Mouse (Mus musculus): Measurements from ENCODE around the gene Nkain4. TPM values are rescaled to one million over a fixed set of nuclear protein-coding genes. Genes with fewer than 3 reads are reported as not detected.

Nkain4 gene
- polyA plus RNA-seq, 1 experiment from 2014 or later: 106 TPM

- no peak overlapping the region for H3K9ac ChIP-seq
- ATAC-seq (ENCODE audit: low FRiP score, low read depth): no peak
Measured at GRCm38 (mm10) chr2:180940187-180940586, 14.3 kb downstream of the Nkain4 start.

DNA sequence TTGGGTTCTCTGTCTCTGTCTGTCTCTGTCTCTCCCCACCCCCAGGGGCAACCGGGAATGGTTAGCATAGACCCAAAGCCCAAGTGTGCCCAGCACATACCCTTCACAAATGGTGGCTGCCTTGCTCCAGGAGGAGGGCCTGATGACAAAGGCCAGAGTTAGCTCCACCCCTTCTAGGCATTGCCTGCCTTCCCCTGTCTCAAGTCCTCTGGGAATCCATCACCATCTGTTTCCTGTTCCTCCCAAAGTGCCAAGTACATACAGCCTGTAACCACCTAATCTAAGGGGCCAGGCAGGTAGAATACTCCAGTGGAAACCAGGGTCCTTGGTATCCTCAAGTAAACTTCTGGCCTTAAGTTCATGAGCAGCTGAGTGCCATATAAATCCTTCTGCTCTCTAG is 22.1 kb downstream of the Nkain4 start:
- H3K27me3 ChIP-seq: no peaks in the 10 kb centered on the region
- no peak overlapping the region for H3K27ac ChIP-seq (replicated peaks)
- H3K9ac ChIP-seq: no peak overlapping the region
- H3K4me2 ChIP-seq: no peak overlapping the region
- H3K4me1 ChIP-seq (replicated peaks): no peaks in the 10 kb centered on the region
- no peak for ATAC-seq (ENCODE audit: low FRiP score, low read depth)
- H3K9me3 ChIP-seq: no peaks in the 10 kb centered on the region
- H3K4me3 ChIP-seq: no peak overlapping the region
- no peaks in the 10 kb centered on the region for H3K36me3 ChIP-seq
- 74% methylated on average over 1 of the region's 1 CpGs for WGBS

More at GRCm38 (mm10) chr2:180940187-180940586, 14.3 kb downstream of the Nkain4 start:
- no peak overlapping the region for H3K27ac ChIP-seq (replicated peaks)
- H3K27me3 ChIP-seq: no peaks in the 10 kb centered on the region
- peaks cover 3% of the 10 kb centered on the region; the same call in 1 of the 2 replicates for H3K36me3 ChIP-seq
- no peak overlapping the region for H3K4me2 ChIP-seq
- no peaks in the 10 kb centered on the region for H3K4me1 ChIP-seq (replicated peaks)
- no peak overlapping the region for H3K4me3 ChIP-seq
- no peaks in the 10 kb centered on the region for H3K9me3 ChIP-seq

DNA sequence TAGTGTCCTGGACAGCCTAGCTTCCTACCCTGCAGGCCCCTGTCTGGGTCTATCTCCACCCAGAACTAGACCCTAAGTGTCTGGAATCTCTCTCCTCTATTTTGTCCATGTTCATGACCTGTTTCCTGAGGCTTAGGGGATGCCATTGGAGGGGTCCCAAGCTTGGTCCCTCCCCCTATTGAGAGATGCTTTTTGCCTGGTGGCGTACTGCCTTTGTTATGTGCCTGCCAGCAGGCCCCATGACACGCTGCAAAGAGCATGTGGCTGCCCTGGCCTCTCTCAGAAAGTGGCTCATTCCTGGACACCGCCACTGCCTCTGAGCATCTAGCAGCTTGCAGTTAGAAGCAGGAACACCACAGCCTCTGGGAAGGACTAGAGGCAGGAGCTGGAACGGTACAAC is 25.8 kb downstream of the Nkain4 start, which contains the start of gene Birc7:
Gene Birc7 (plus strand): TSS at position 301 of the 400 bp plus-strand sequence.
- Histone ChIP-seq H3K36me3 (no peaks in the 10 kb centered on the region), H3K4me2 (no peak within 1 kb of the TSS), H3K4me3 (no peak within 1 kb of the TSS), H3K9me3 (no peaks in the 10 kb centered on the region), H3K4me1 (replicated peaks) (no peaks in the 10 kb centered on the region), H3K27me3 (no peaks in the 10 kb centered on the region), H3K27ac (replicated peaks) (no peak within 1 kb of the TSS), H3K9ac (no peak within 1 kb of the TSS)
- WGBS: 32% methylated on average over 4 of the region's 4 CpGs
- no peak for ATAC-seq (ENCODE audit: low FRiP score, low read depth)

DNA sequence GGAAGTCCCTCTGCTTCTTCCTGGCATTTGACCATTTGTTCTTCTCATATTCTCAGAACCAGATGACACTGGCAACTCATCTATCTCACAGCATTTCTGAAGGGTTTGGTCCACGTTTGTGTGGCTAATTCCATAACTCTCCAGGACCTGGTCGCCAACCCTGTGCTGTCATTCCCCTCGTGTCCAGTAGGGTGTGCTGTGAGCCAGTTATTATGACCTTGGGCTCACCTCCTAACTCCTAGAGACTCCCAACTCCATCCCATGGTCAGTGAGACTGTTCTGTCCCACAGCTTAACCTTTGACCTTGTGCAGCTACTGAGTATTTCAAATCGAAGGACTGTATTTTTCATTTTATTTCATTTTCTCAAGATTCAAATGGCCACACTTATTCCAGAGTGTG is 29.3 kb downstream of the Nkain4 start:
- no peaks in the 10 kb centered on the region for H3K36me3 ChIP-seq
- no peak overlapping the region for H3K27ac ChIP-seq (replicated peaks)
- no peaks in the 10 kb centered on the region for H3K9me3 ChIP-seq
- H3K4me2 ChIP-seq: no peak overlapping the region
- no peak for ATAC-seq (ENCODE audit: low FRiP score, low read depth)
- WGBS: 7% methylated on average over 4 of the region's 4 CpGs
- no peaks in the 10 kb centered on the region for H3K27me3 ChIP-seq
- H3K9ac ChIP-seq: no peak overlapping the region
- no peak overlapping the region for H3K4me3 ChIP-seq
- H3K4me1 ChIP-seq (replicated peaks): peaks cover 5% of the 10 kb centered on the region; the same call in 1 of the 2 replicates

- Histone ChIP-seq H3K4me2 (no peak overlapping the region), H3K27ac (replicated peaks) (no peak overlapping the region), H3K9ac (no peak overlapping the region), H3K9me3 (no peaks in the 10 kb centered on the region), H3K27me3 (no peaks in the 10 kb centered on the region), H3K36me3 (peaks cover 7% of the 10 kb centered on the region), H3K4me3 (no peak overlapping the region), H3K4me1 (replicated peaks) (peaks cover 22% of the 10 kb centered on the region)
- 94% methylated on average over 6 of the region's 6 CpGs for WGBS
- ATAC-seq (ENCODE audit: low FRiP score, low read depth): no peak
Measured at GRCm38 (mm10) chr2:180922739-180923138, 31.8 kb downstream of the Nkain4 start.

- Histone ChIP-seq H3K27me3 (no peaks in the 10 kb centered on the region), H3K9ac (peak within 1 kb of the TSS; percentile 98), H3K4me2 (peak within 1 kb of the TSS; percentile 96), H3K4me3 (peak within 1 kb of the TSS; percentile 93), H3K9me3 (no peaks in the 10 kb centered on the region), H3K4me1 (replicated peaks) (peaks cover 30% of the 10 kb centered on the region), H3K36me3 (peaks cover 13% of the 10 kb centered on the region), H3K27ac (replicated peaks) (peak within 1 kb of the TSS; percentile 69)
- ATAC-seq (ENCODE audit: low FRiP score, low read depth): peak; percentile 96
- under 1% methylated on average over 55 of the region's 56 CpGs for WGBS
Measured at GRCm38 (mm10) chr2:180920810-180921400, 33.6 kb downstream of the Nkain4 start, which contains the start of gene Ythdf1. Gene Ythdf1 (minus strand): TSS chr2:180920949.

DNA sequence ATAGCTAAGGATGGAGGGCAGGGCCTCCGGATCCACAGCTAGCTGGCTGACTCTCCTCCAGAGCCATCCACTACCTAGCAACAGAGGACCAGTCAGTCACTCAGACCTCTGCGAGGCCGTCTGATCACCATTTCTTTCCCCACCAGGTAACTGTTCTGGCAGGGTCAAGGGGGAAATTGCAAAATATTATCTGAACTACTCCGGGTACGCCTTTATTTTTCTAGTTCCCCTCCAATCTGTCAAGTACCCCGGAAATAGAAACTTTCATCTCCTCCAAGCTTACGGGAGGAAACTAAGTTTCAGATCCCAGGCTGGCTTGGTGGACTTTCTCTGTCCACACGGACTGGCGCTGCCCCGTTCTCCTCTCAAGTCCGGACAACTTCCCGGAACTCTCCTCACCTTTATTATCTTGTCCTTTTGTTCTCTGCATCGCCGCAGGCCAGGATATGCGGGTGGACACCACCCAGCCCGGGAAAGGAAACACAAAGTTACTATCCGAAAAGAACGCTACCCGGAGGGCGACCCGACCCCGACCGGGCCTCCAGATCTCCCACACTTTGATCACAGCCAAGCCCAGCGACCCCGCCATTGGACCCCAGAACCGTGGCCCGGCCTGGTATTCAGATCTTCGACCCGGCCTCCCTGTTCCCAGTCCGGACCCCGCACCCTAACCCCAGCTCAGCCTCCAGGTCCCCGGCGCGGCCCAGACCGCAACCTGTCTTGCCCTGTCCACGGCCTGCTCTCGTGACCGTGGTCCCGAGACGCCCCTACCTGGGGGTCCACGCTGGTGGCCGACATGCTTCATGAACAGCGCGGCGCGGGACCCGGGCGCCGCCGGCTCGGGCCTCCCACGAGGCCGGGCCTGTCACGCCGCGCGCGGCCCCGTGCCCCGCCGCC is 34.3 kb downstream of the Nkain4 start:
- under 1% methylated on average over 61 of the region's 61 CpGs for WGBS
- H3K4me2 ChIP-seq: peak overlapping the region; percentile 96
- ATAC-seq (ENCODE audit: low FRiP score, low read depth): no peak; the same call in 1 of the 2 replicates
- peak overlapping the region; percentile 98 for H3K9ac ChIP-seq
- no peaks in the 10 kb centered on the region for H3K9me3 ChIP-seq
- no peaks in the 10 kb centered on the region for H3K27me3 ChIP-seq
- peak overlapping the region; percentile 93 for H3K4me3 ChIP-seq
- peaks cover 13% of the 10 kb centered on the region for H3K36me3 ChIP-seq
- H3K27ac ChIP-seq (replicated peaks): peak overlapping the region; percentile 69
- peaks cover 30% of the 10 kb centered on the region for H3K4me1 ChIP-seq (replicated peaks)

DNA sequence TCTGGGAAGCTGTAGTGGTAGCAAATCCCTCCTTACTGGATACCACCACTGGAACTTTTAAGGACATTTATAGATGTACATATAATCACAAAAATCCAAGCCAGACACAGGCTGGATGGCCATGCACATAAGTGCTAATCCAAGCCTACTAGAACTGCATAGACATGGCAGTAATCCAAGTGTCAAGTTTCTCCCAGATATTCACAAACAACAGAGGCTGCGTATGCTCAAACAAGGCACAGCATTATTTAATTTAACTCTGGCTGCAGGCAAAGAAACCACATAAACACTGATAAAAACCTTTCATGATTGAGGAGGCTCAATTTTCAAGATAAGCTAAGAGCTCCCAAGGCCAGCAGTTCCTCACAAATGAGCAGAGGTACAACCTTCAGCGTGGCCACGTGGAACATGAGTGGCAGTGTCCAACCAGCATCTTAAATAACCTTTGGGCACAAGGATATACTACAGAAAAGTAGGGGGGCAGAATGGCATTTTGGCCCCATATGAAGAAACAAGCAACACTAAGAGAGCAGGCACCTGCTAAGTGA is 38.5 kb downstream of the Nkain4 start:
- peaks cover 25% of the 10 kb centered on the region for H3K4me1 ChIP-seq (replicated peaks)
- peaks cover 46% of the 10 kb centered on the region for H3K36me3 ChIP-seq
- H3K27ac ChIP-seq (replicated peaks): no peak overlapping the region
- H3K27me3 ChIP-seq: no peaks in the 10 kb centered on the region
- WGBS: 81% methylated on average over 3 of the region's 3 CpGs
- H3K4me2 ChIP-seq: no peak overlapping the region
- H3K9ac ChIP-seq: no peak overlapping the region
- no peak for ATAC-seq (ENCODE audit: low FRiP score, low read depth)
- H3K4me3 ChIP-seq: no peak overlapping the region
- H3K9me3 ChIP-seq: no peaks in the 10 kb centered on the region

DNA sequence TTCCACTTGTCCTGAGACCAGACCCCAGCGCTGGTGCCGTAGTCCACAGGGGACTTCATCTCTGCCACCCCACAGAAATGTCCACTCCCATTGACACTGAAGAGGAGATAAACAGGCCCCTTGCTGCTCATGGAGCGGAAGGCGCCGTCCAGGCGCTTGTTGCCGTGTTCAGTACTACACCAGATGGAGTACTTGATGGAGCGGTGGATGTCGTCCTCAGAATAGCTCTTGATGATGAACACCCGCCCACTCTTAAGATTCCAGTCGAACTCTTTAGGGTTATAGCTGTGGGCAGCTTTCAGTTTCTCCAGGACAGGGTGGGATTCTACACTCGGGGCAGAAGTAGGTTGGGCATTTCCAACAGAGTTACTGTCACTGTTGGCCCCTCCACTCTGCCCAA is 43.6 kb downstream of the Nkain4 start:
- no peaks in the 10 kb centered on the region for H3K9me3 ChIP-seq
- H3K36me3 ChIP-seq: peaks cover 51% of the 10 kb centered on the region
- no peak overlapping the region for H3K27ac ChIP-seq (replicated peaks)
- H3K4me3 ChIP-seq: no peak overlapping the region
- no peak overlapping the region for H3K4me2 ChIP-seq
- ATAC-seq (ENCODE audit: low FRiP score, low read depth): no peak
- H3K9ac ChIP-seq: no peak overlapping the region
- WGBS: 95% methylated on average over 12 of the region's 12 CpGs
- peaks cover 8% of the 10 kb centered on the region for H3K4me1 ChIP-seq (replicated peaks)
- no peaks in the 10 kb centered on the region for H3K27me3 ChIP-seq

DNA sequence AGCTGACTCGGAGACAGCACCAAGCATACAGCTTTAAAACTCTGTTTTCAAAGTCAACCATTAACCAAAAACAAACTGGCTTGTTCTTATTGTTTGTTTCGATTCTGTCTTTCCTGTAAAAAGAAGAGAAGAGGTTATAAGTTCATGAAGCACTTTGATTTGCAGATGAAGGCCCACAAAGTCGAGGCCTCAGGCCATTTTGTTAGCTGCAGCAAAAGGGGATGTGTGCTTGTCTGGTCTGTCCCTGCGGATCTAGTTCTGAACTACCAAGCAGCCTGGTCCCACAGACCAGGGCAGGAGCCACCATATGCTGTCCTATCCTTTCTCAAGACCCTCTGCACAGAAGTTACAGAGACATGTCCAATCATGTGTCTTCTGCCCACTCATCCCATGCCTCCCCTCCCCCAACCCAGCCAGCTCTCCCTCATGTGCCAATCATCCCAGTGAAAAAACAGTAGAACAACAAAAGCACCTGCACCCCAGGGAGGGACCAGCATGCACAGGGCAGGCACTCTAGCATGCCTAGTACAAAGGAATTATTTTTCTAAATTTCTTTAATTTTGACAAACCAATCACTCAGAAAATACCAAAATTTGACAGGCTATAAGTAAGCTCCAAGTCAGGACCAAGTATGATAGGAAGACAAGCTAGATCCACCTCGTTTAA is 48.8 kb downstream of the Nkain4 start:
- Histone ChIP-seq H3K27me3 (no peaks in the 10 kb centered on the region), H3K9me3 (no peaks in the 10 kb centered on the region), H3K27ac (replicated peaks) (no peak overlapping the region), H3K4me2 (no peak overlapping the region), H3K4me3 (no peak overlapping the region), H3K9ac (no peak overlapping the region), H3K36me3 (peaks cover 21% of the 10 kb centered on the region), H3K4me1 (replicated peaks) (peaks cover 8% of the 10 kb centered on the region; the same call in 1 of the 2 replicates)
- no peak for ATAC-seq (ENCODE audit: low FRiP score, low read depth)
- WGBS: 45% methylated on average over 5 of the region's 5 CpGs

DNA sequence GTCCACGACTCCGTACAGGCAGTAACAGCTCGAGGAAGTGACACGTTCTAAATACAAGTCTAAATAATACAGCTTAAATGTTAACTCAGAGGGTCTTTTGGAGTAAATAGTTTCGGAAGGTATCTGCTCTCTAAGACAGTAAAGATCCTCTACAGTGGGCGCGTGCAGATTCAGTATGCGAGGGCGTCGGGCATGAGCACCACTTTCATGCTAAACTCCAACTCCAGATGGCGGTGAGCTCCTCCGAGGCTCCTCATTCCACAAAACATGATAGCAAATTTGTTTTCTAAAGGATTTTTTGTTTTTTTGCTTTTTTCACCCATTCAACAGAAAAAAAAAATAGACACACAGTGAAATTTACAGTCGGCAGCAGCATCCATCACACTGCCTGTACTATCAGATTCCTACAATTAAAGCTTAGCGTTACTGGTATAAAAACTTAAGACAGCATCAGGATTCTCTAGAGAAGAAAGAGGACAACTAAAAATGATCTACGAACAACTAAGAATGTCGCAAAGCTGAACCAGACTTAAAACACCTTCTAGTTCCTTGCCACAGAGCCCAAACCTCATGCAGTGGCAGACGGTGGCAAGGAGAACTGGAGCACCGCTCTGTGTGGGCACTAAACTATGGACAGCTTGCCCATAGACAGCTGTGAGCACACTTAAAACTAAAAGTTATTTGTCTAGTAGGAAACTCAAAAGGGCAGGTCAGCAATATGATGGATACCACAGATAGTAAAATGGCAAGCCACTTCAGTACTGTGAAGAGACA is 49.9 kb downstream of the Nkain4 start:
- Histone ChIP-seq H3K27me3 (no peaks in the 10 kb centered on the region), H3K9me3 (no peaks in the 10 kb centered on the region), H3K4me3 (no peak overlapping the region), H3K4me2 (no peak overlapping the region), H3K9ac (no peak overlapping the region), H3K4me1 (replicated peaks) (peaks cover 8% of the 10 kb centered on the region; the same call in 1 of the 2 replicates), H3K27ac (replicated peaks) (no peak overlapping the region), H3K36me3 (peaks cover 13% of the 10 kb centered on the region)
- 92% methylated on average over 18 of the region's 18 CpGs for WGBS
- ATAC-seq (ENCODE audit: low FRiP score, low read depth): no peak

Data from hindbrain, embryonic 15.5 days (tissue).